Mouse (Mus musculus) ES-Bruce4 (cell line): Measurements from ENCODE around the gene Plcl1. TPM values are rescaled to one million over a fixed set of nuclear protein-coding genes. Genes with fewer than 3 reads are reported as not detected.

ENCODE experiments used
- H3K27ac ChIP-seq: 2 replicates; pipeline ENCODE4 v1.5.1; 2012; ENCODE audit warnings: low read length, inconsistent platforms; ENCODE audit not compliant: insufficient read depth
- H3K27me3 ChIP-seq: 2 replicates; pipeline ENCODE4 v1.6.1; 2012; ENCODE audit warnings: mild to moderate bottlenecking, low read length, inconsistent platforms; ENCODE audit not compliant: control insufficient read depth, poor library complexity, insufficient read depth, severe bottlenecking
- H3K36me3 ChIP-seq: 2 replicates; pipeline ENCODE4 v1.6.1; 2012; ENCODE audit warnings: inconsistent platforms, mild to moderate bottlenecking, low read length, moderate library complexity; ENCODE audit not compliant: control insufficient read depth, poor library complexity, insufficient read depth, severe bottlenecking
- H3K4me1 ChIP-seq: one replicate; pipeline ENCODE4 v1.8.1; 2011; ENCODE audit warnings: low read length; ENCODE audit not compliant: control insufficient read depth, insufficient read depth
- H3K4me3 ChIP-seq: 2 replicates; pipeline ENCODE4 v1.5.1; 2011; ENCODE audit warnings: low read depth, mild to moderate bottlenecking, low read length
- H3K9ac ChIP-seq: 2 replicates; pipeline ENCODE4 v1.6.1; 2012; ENCODE audit warnings: low read depth, mild to moderate bottlenecking, inconsistent platforms; ENCODE audit not compliant: poor library complexity, severe bottlenecking
- H3K9me3 ChIP-seq: replicated peaks from 2 replicates; pipeline ENCODE4 v1.6.1; 2012; ENCODE audit warnings: mild to moderate bottlenecking, low read length, inconsistent platforms; ENCODE audit not compliant: control insufficient read depth, poor library complexity, insufficient read depth, severe bottlenecking
- CTCF ChIP-seq: IDR thresholded peaks from one replicate; pipeline ENCODE4 v1.8.1; 2011; ENCODE audit warnings: low read depth, low read length
- EP300 ChIP-seq: IDR thresholded peaks from 2 replicates; pipeline ENCODE4 v1.6.1; 2011; ENCODE audit warnings: low read depth, low read length; ENCODE audit not compliant: insufficient read depth
- POLR2A ChIP-seq: IDR thresholded peaks from one replicate; pipeline ENCODE4 v1.8.1; 2011; ENCODE audit warnings: low read length; ENCODE audit not compliant: insufficient read depth
- polyA plus RNA-seq: library from polyadenylated mRNA; stranded (reverse); fragments of >200 nt; gene quantifications from 2 replicates; pipeline ENCODE4 v1.2.4, GENCODE M21; 2011; ENCODE audit warnings: low read depth; ENCODE audit not compliant: missing spikeins, insufficient read depth, insufficient read length

Gene Plcl1
- polyA plus RNA-seq, 1 experiment: 0.52 TPM

GRCm38 (mm10) chr1:55429708-55430107 is 24.0 kb downstream of the Plcl1 start:
- no peak overlapping the region for H3K27ac ChIP-seq
- no peak overlapping the region for H3K9ac ChIP-seq
- TF ChIP-seq EP300 (no peak), POLR2A (no peak), CTCF (no peak)
- H3K4me3 ChIP-seq: no peak overlapping the region
- H3K27me3 ChIP-seq: no peaks in the 10 kb centered on the region
- H3K4me1 ChIP-seq: no peaks in the 10 kb centered on the region
- no peaks in the 10 kb centered on the region for H3K36me3 ChIP-seq
- H3K9me3 ChIP-seq: no peaks in the 10 kb centered on the region

GRCm38 (mm10) chr1:55430587-55430986 is 24.9 kb downstream of the Plcl1 start:
- Histone ChIP-seq H3K4me1 (no peaks in the 10 kb centered on the region), H3K27ac (no peak overlapping the region), H3K9ac (no peak overlapping the region), H3K27me3 (no peaks in the 10 kb centered on the region), H3K4me3 (no peak overlapping the region), H3K9me3 (no peaks in the 10 kb centered on the region), H3K36me3 (no peaks in the 10 kb centered on the region)
- TF ChIP-seq POLR2A: no peak
- no peak for TF ChIP-seq EP300
- no peak for TF ChIP-seq CTCF

GRCm38 (mm10) chr1:55436589-55436988 is 30.9 kb downstream of the Plcl1 start:
- TF ChIP-seq CTCF (no peak), POLR2A (no peak), EP300 (no peak)
- no peaks in the 10 kb centered on the region; the same call in 1 of the 2 replicates for H3K27me3 ChIP-seq
- no peak overlapping the region for H3K27ac ChIP-seq
- H3K36me3 ChIP-seq: no peaks in the 10 kb centered on the region
- no peaks in the 10 kb centered on the region for H3K4me1 ChIP-seq
- H3K9me3 ChIP-seq: no peaks in the 10 kb centered on the region
- no peak overlapping the region for H3K4me3 ChIP-seq
- no peak overlapping the region for H3K9ac ChIP-seq

- no peaks in the 10 kb centered on the region for H3K4me1 ChIP-seq
- H3K27me3 ChIP-seq: no peaks in the 10 kb centered on the region; the same call in 1 of the 2 replicates
- no peaks in the 10 kb centered on the region for H3K9me3 ChIP-seq
- TF ChIP-seq POLR2A: no peak
- TF ChIP-seq CTCF: no peak
- no peak for TF ChIP-seq EP300
- no peak overlapping the region for H3K4me3 ChIP-seq
- H3K36me3 ChIP-seq: no peaks in the 10 kb centered on the region
- H3K9ac ChIP-seq: no peak overlapping the region
- H3K27ac ChIP-seq: no peak overlapping the region
Measured at GRCm38 (mm10) chr1:55437095-55437494, 31.4 kb downstream of the Plcl1 start.

GRCm38 (mm10) chr1:55438617-55439016 is 32.9 kb downstream of the Plcl1 start:
- TF ChIP-seq POLR2A (no peak), EP300 (no peak), CTCF (no peak)
- no peak overlapping the region for H3K9ac ChIP-seq

GRCm38 (mm10) chr1:55445043-55445688 is 39.4 kb downstream of the Plcl1 start:
- no peaks in the 10 kb centered on the region for H3K27me3 ChIP-seq
- TF ChIP-seq EP300 (no peak), POLR2A (no peak), CTCF (no peak)
- no peak overlapping the region for H3K4me3 ChIP-seq
- no peak overlapping the region for H3K9ac ChIP-seq
- no peak overlapping the region for H3K27ac ChIP-seq
- no peaks in the 10 kb centered on the region for H3K4me1 ChIP-seq
- no peaks in the 10 kb centered on the region for H3K36me3 ChIP-seq
- H3K9me3 ChIP-seq: no peaks in the 10 kb centered on the region

More at GRCm38 (mm10) chr1:55438617-55439016, 32.9 kb downstream of the Plcl1 start:
- H3K36me3 ChIP-seq: no peaks in the 10 kb centered on the region
- no peaks in the 10 kb centered on the region for H3K4me1 ChIP-seq
- H3K27ac ChIP-seq: no peak overlapping the region
- H3K4me3 ChIP-seq: no peak overlapping the region
- no peaks in the 10 kb centered on the region; the same call in 1 of the 2 replicates for H3K27me3 ChIP-seq
- H3K9me3 ChIP-seq: no peaks in the 10 kb centered on the region
